Mouse (Mus musculus) lung, postnatal 10 days (tissue): ENCODE measurements around the gene Clca1.
A peak's percentile ranks its signal among the peaks of the same experiment; 100 is the strongest.
"Not testable (repeated sequence)": the region's sequence is repeated elsewhere in the genome, so short reads cannot be mapped to it uniquely, and the experiment has no call there.

Source experiments
- DNase-seq: peaks from one replicate; pipeline ENCODE4 v3.0.0; 2021

The Clca1 gene

GRCm38 (mm10) chr3:145032676-145033075 is at the start of gene Clca1:
Clca1 (minus strand) TSS chr3:145032776.
- DNase-seq, result no peak

- DNase-seq, result no peak
These were observed 48.3 kb upstream of the Clca1 start for GRCm38 (mm10) chr3:145080904-145081303.

- no peak for DNase-seq
These were observed 45.8 kb upstream of the Clca1 start for GRCm38 (mm10) chr3:145078405-145078804.

GRCm38 (mm10) chr3:145072339-145072738 is 39.8 kb upstream of the Clca1 start:
- no peak for DNase-seq

- no peak for DNase-seq
These were observed 36.4 kb upstream of the Clca1 start for GRCm38 (mm10) chr3:145068964-145069363.

GRCm38 (mm10) chr3:145055138-145055537 is 22.6 kb upstream of the Clca1 start:
- DNase-seq, result not testable (repeated sequence)

- no peak for DNase-seq
These were observed 17.2 kb upstream of the Clca1 start for GRCm38 (mm10) chr3:145049820-145050219.

- no peak for DNase-seq
These were observed 6.2 kb upstream of the Clca1 start for GRCm38 (mm10) chr3:145038813-145039212.

GRCm38 (mm10) chr3:145028036-145028435 is 4.5 kb downstream of the Clca1 start:
- DNase-seq, result no peak

GRCm38 (mm10) chr3:145026750-145027149 is 5.8 kb downstream of the Clca1 start:
- DNase-seq, result peak; percentile 50

GRCm38 (mm10) chr3:145017807-145018206 is 14.8 kb downstream of the Clca1 start:
- no peak for DNase-seq

- no peak for DNase-seq
These were observed 28.2 kb downstream of the Clca1 start for GRCm38 (mm10) chr3:145004422-145004821.

GRCm38 (mm10) chr3:145000912-145001311 is 31.7 kb downstream of the Clca1 start:
- no peak for DNase-seq

- no peak for DNase-seq
These were observed 39.5 kb downstream of the Clca1 start for GRCm38 (mm10) chr3:144993055-144993454.

GRCm38 (mm10) chr3:144992618-144993017 is 40.0 kb downstream of the Clca1 start:
- DNase-seq, result no peak

- no peak for DNase-seq
These were observed 46.7 kb downstream of the Clca1 start for GRCm38 (mm10) chr3:144985890-144986289.

- no peak for DNase-seq
These were observed 52.0 kb downstream of the Clca1 start for GRCm38 (mm10) chr3:144980551-144980950.

- no peak for DNase-seq
These were observed 54.9 kb downstream of the Clca1 start for GRCm38 (mm10) chr3:144977631-144978030.

GRCm38 (mm10) chr3:144976091-144976490 is 56.5 kb downstream of the Clca1 start:
- no peak for DNase-seq

- DNase-seq, result no peak
These were observed 57.6 kb downstream of the Clca1 start, which contains the start of gene Clca4a for GRCm38 (mm10) chr3:144974945-144975344. Clca4a (minus strand) TSS chr3:144975045.

GRCm38 (mm10) chr3:144971553-144972270 is 60.9 kb downstream of the Clca1 start:
- DNase-seq, result no peak

- DNase-seq, result no peak
These were observed 62.8 kb downstream of the Clca1 start for GRCm38 (mm10) chr3:144969755-144970154.

GRCm38 (mm10) chr3:144966074-144966473 is 66.5 kb downstream of the Clca1 start:
- no peak for DNase-seq
